In genomic region chr8:84661458-84661871, GRCm38 (mm10) we compare ENCODE assay signal across 8 mouse cellular contexts. TPM values are rescaled to one million over a fixed set of nuclear protein-coding genes. Genes with fewer than 3 reads are reported as not detected.
DNase-seq lines count a peak whose midpoint lies in the region; ATAC-seq and TF ChIP-seq lines count a peak whose summit lies in the region.

No protein-coding gene starts in this region.

- WGBS in bone marrow, adult 2 months, result under 1% methylated on average over 24 of the region's 24 CpGs
- under 1% methylated on average over 24 of the region's 24 CpGs for WGBS in heart, embryonic 15.5 days

- peak overlapping the region; percentile 78 for H3K4me3 ChIP-seq in bone marrow, adult 2 months (replicated peaks; ENCODE audit: control insufficient read depth, low read depth, low read length)
- H3K4me3 ChIP-seq in erythroblast, embryonic 14.5 days (replicated peaks), result peak overlapping the region; percentile 92
- peak overlapping the region; percentile 78 for H3K4me3 ChIP-seq in heart, embryonic 15.5 days

- peak overlapping the region; percentile 72 for H3K4me2 ChIP-seq in heart, embryonic 15.5 days

- H3K27me3 ChIP-seq in erythroblast, embryonic 14.5 days (ENCODE audit: control insufficient read depth), result peaks cover 3% of the 10 kb centered on the region
- no peaks in the 10 kb centered on the region for H3K27me3 ChIP-seq in heart, embryonic 15.5 days

- peak; percentile 16; the same call in 1 of the 2 replicates for TF ChIP-seq CTCF in bone marrow, adult 2 months (IDR thresholded peaks at IDR 0.05; ENCODE audit: control insufficient read depth, insufficient read depth, low read length)

- DNase-seq in ES-CJ7 (ENCODE audit: low read depth, low spot score), result peak; percentile 90
- peak; percentile 90 for DNase-seq in kidney, postnatal 10 days
- DNase-seq in lung, postnatal 10 days, result peak; percentile 97
- peak; percentile 83 for DNase-seq in ovary, adult 18-20 months (ENCODE audit: low spot score)
- DNase-seq in thymus, postnatal 4 days, result peak; percentile 71

- H3K4me1 ChIP-seq in bone marrow, adult 2 months (ENCODE audit: control insufficient read depth, insufficient read depth, low read length), result peaks cover 6% of the 10 kb centered on the region
- peaks cover 90% of the 10 kb centered on the region for H3K4me1 ChIP-seq in erythroblast, embryonic 14.5 days (ENCODE audit: control insufficient read depth)
- peaks cover 40% of the 10 kb centered on the region for H3K4me1 ChIP-seq in heart, embryonic 15.5 days (replicated peaks)

- peak; percentile 32; the same call in 1 of the 2 replicates for ATAC-seq in heart, embryonic 15.5 days (replicated peaks; ENCODE audit: insufficient number of reproducible peaks, insufficient read depth, low FRiP score, low read depth)

- no peaks in the 10 kb centered on the region for H3K9me3 ChIP-seq in erythroblast, embryonic 14.5 days (ENCODE audit: control insufficient read depth, low read length)
- no peaks in the 10 kb centered on the region for H3K9me3 ChIP-seq in heart, embryonic 15.5 days (replicated peaks)

- H3K9ac ChIP-seq in heart, embryonic 15.5 days, result peak overlapping the region; percentile 84

- H3K27ac ChIP-seq in bone marrow, adult 2 months (ENCODE audit: control insufficient read depth, insufficient read depth, low read depth, low read length, poor library complexity), result peak overlapping the region; percentile 91
- H3K27ac ChIP-seq in heart, embryonic 15.5 days, result peak overlapping the region; percentile 97

- peaks cover 2% of the 10 kb centered on the region; the same call in 1 of the 2 replicates for H3K36me3 ChIP-seq in erythroblast, embryonic 14.5 days (ENCODE audit: control insufficient read depth)
- H3K36me3 ChIP-seq in heart, embryonic 15.5 days, result no peaks in the 10 kb centered on the region

- peak; percentile 75 for TF ChIP-seq POLR2A in bone marrow, adult 2 months (IDR thresholded peaks at IDR 0.05; ENCODE audit: borderline replicate concordance, control insufficient read depth, low read depth, low read length)

RNA-seq across cellular contexts. Expression of gene Ier2, which starts 1.2 kb away (rescaled TPM):
- 13.2 and 49.9 TPM in 2 replicates for polyA plus RNA-seq in bone marrow, adult 2 months (2011; ENCODE audit: insufficient read depth, insufficient read length, low replicate concordance, missing spikeins)
- polyA plus RNA-seq in erythroblast, embryonic 14.5 days (2012), result 17.2 and 18.5 TPM in 2 replicates
- 34.9 and 50.5 TPM in 2 replicates for polyA plus RNA-seq in heart, embryonic 15.5 days (2015; fragmentation: Nextera tagmentation; extraction: Ambion mirVana)

RNA-seq across cellular contexts. Expression of gene Trmt1, which starts 24.6 kb away (rescaled TPM):
- 78.9 and 134 TPM in 2 replicates for polyA plus RNA-seq in bone marrow, adult 2 months (2011; ENCODE audit: insufficient read depth, insufficient read length, low replicate concordance, missing spikeins)
- 8.9 and 9.0 TPM in 2 replicates for polyA plus RNA-seq in erythroblast, embryonic 14.5 days (2012)
- 40.6 and 47.4 TPM in 2 replicates for polyA plus RNA-seq in heart, embryonic 15.5 days (2015; fragmentation: Nextera tagmentation; extraction: Ambion mirVana)

RNA-seq across cellular contexts. Expression of gene Nacc1, which starts 26.2 kb away (rescaled TPM):
- 14.6 and 26.2 TPM in 2 replicates for polyA plus RNA-seq in bone marrow, adult 2 months (2011; ENCODE audit: insufficient read depth, insufficient read length, low replicate concordance, missing spikeins)
- polyA plus RNA-seq in erythroblast, embryonic 14.5 days (2012), result 7.0 and 8.5 TPM in 2 replicates
- polyA plus RNA-seq in heart, embryonic 15.5 days (2015; fragmentation: Nextera tagmentation; extraction: Ambion mirVana), result 10.7 and 14.6 TPM in 2 replicates

RNA-seq across cellular contexts. Expression of gene Lyl1, which starts 39.8 kb away (rescaled TPM):
- 59.2 and 125 TPM in 2 replicates for polyA plus RNA-seq in bone marrow, adult 2 months (2011; ENCODE audit: insufficient read depth, insufficient read length, low replicate concordance, missing spikeins)
- 61.4 and 62.8 TPM in 2 replicates for polyA plus RNA-seq in erythroblast, embryonic 14.5 days (2012)
- 9.2 and 13.2 TPM in 2 replicates for polyA plus RNA-seq in heart, embryonic 15.5 days (2015; fragmentation: Nextera tagmentation; extraction: Ambion mirVana)

Comparison
In these comparisons a context has a peak if more than half of its experiments do, and no peak if none do; other contexts are left out.
1. Peak in every context shown above with its lines: DNase-seq, ATAC-seq, H3K4me3 ChIP-seq and H3K27ac ChIP-seq.